In genomic region chr13:73804914-73805313, GRCm38 (mm10) we compare ENCODE assay signal across 22 mouse cellular contexts. TPM values are rescaled to one million over a fixed set of nuclear protein-coding genes. Genes with fewer than 3 reads are reported as not detected.
DNase-seq lines count a peak whose midpoint lies in the region; ATAC-seq and TF ChIP-seq lines count a peak whose summit lies in the region.
"Had no signal": no experiment of that assay in that cellular context is flagged by ENCODE, and none has a peak within 500 bp of the region (broad histone marks: within the 10 kb centered on the region; RNA-seq: fewer than 3 reads in every experiment).

No protein-coding gene starts in this region.

- H3ac ChIP-seq in C2C12 (ENCODE audit: control insufficient read depth, insufficient read length, low read depth) (no peak overlapping the region), myocyte (ENCODE audit: control insufficient read depth, insufficient read length) (no peak overlapping the region)

- intact Hi-C loops in heart, postnatal 25 days (cut with DNase I) = no loop called here
- intact Hi-C loops in heart, adult 2 months (cut with DNase I) = no loop called here

- no peak for DNase-seq in heart, embryonic 10.5 days (ENCODE audit: low spot score)
- no peak for DNase-seq in heart, postnatal 25 days (ENCODE audit: low spot score)
- no peak for DNase-seq in heart, adult 2 months
- DNase-seq in urinary bladder, postnatal 4 days (ENCODE audit: low spot score in 2 of 2) = no peak
- DNase-seq: adrenal gland, postnatal 10 days; B cell, adult 2 months; cerebellum, adult 18-20 months; cerebellum, adult 9-11 months; cerebellum, postnatal 36 days; gastrocnemius, postnatal 25 days; kidney, adult 18-20 months had no signal

- no peaks in the 10 kb centered on the region for H3K9me3 ChIP-seq in heart, embryonic 10.5 days
- no peaks in the 10 kb centered on the region for H3K9me3 ChIP-seq in heart, embryonic 14.5 days (ENCODE audit: control insufficient read depth, low read length)
- H3K9me3 ChIP-seq: embryonic facial prominence, embryonic 13.5 days; forebrain, embryonic 12.5 days; hindbrain, embryonic 10.5 days; intestine, embryonic 15.5 days had no signal

- H3K79me2 ChIP-seq in heart, adult 2 months (replicated peaks; ENCODE audit: control insufficient read depth, insufficient read depth, low read length) = no peaks in the 10 kb centered on the region
- H3K79me2 ChIP-seq in C2C12 (ENCODE audit: control insufficient read depth, insufficient read depth) (no peaks in the 10 kb centered on the region), myocyte (ENCODE audit: control insufficient read depth, insufficient read depth) (no peaks in the 10 kb centered on the region)

- no peak for TF ChIP-seq EP300 in heart, adult 2 months (IDR thresholded peaks at IDR 0.05; ENCODE audit: insufficient read depth, low read depth, low read length)

- H3K79me3 ChIP-seq in C2C12 (ENCODE audit: low read depth) = no peaks in the 10 kb centered on the region

- H3K27me3 ChIP-seq in heart, embryonic 10.5 days (ENCODE audit: insufficient read depth, poor library complexity, severe bottlenecking) = no peaks in the 10 kb centered on the region
- H3K27me3 ChIP-seq in heart, embryonic 14.5 days (ENCODE audit: control insufficient read depth, insufficient read depth, low read length) = no peaks in the 10 kb centered on the region
- no peaks in the 10 kb centered on the region for H3K27me3 ChIP-seq in heart, adult 2 months (ENCODE audit: control insufficient read depth, insufficient read depth, low read length)
- H3K27me3 ChIP-seq in C2C12 (ENCODE audit: control insufficient read depth, insufficient read depth, insufficient read length) = no peaks in the 10 kb centered on the region
- H3K27me3 ChIP-seq in myocyte (ENCODE audit: control insufficient read depth, insufficient read depth, insufficient read length) = no peaks in the 10 kb centered on the region
- H3K27me3 ChIP-seq: embryonic facial prominence, embryonic 13.5 days; forebrain, embryonic 12.5 days; intestine, embryonic 15.5 days had no signal

- no peak overlapping the region for H3K4me2 ChIP-seq in heart, embryonic 14.5 days (ENCODE audit: low read length)
- no peak overlapping the region for H3K4me2 ChIP-seq in myocyte (ENCODE audit: low read depth)
- H3K4me2 ChIP-seq: embryonic facial prominence, embryonic 13.5 days; forebrain, embryonic 12.5 days; hindbrain, embryonic 14.5 days; intestine, embryonic 15.5 days had no signal

- no peak for TF ChIP-seq CTCF in heart, adult 2 months (IDR thresholded peaks at IDR 0.05)
- no peak for TF ChIP-seq CTCF in C2C12 (IDR thresholded peaks at IDR 0.05; ENCODE audit: control insufficient read depth, insufficient read depth, insufficient read length)

- H3K9ac ChIP-seq in heart, embryonic 14.5 days (ENCODE audit: low read length) = no peak overlapping the region
- no peak overlapping the region for H3K9ac ChIP-seq in heart, adult 2 months (ENCODE audit: low read depth, low read length)
- H3K9ac ChIP-seq: embryonic facial prominence, embryonic 13.5 days; forebrain, embryonic 12.5 days; hindbrain, embryonic 14.5 days; intestine, embryonic 15.5 days had no signal

- no peak for TF ChIP-seq POLR2A in heart, adult 2 months (IDR thresholded peaks at IDR 0.05; ENCODE audit: insufficient read depth, low read depth, low read length)
- TF ChIP-seq POLR2A in myocyte (IDR thresholded peaks at IDR 0.05; ENCODE audit: insufficient read length, low read depth) = peak; percentile 24

- H3K27ac ChIP-seq in heart, embryonic 10.5 days = peak overlapping the region; percentile 79; the same call in 1 of the 2 replicates
- peak overlapping the region; percentile 97 to 98 for H3K27ac ChIP-seq in heart, embryonic 14.5 days (replicated peaks in 1 of 2; ENCODE audit: control insufficient read depth in 1 of 2, insufficient read depth in 1 of 2, low read depth in 2 of 2, low read length in 2 of 2)
- no peak overlapping the region; the same call in 1 of the 2 replicates for H3K27ac ChIP-seq in heart, adult 2 months
- H3K27ac ChIP-seq: embryonic facial prominence, embryonic 13.5 days; forebrain, embryonic 12.5 days; hindbrain, embryonic 10.5 days; hindbrain, embryonic 14.5 days had no signal

- ATAC-seq in heart, embryonic 14.5 days (ENCODE audit: insufficient number of reproducible peaks, insufficient read depth, low FRiP score, low read depth) = no peak
- ATAC-seq: forebrain, embryonic 16.5 days; intestine, embryonic 15.5 days had no signal

- H3K4me1 ChIP-seq in heart, embryonic 10.5 days = peaks cover 13% of the 10 kb centered on the region
- peaks cover 13 to 24% of the 10 kb centered on the region in 2 experiments for H3K4me1 ChIP-seq in heart, embryonic 14.5 days (ENCODE audit: control insufficient read depth in 2 of 2, insufficient read depth in 2 of 2, low read length in 2 of 2)
- H3K4me1 ChIP-seq in heart, adult 2 months (ENCODE audit: control insufficient read depth, insufficient read depth, low read length) = peaks cover 11% of the 10 kb centered on the region
- H3K4me1 ChIP-seq: embryonic facial prominence, embryonic 13.5 days; forebrain, embryonic 12.5 days; hindbrain, embryonic 10.5 days; intestine, embryonic 15.5 days had no signal

- peaks cover 97% of the 10 kb centered on the region for H3K36me3 ChIP-seq in heart, embryonic 10.5 days
- H3K36me3 ChIP-seq in heart, embryonic 14.5 days (ENCODE audit: control insufficient read depth, insufficient read depth, low read length) = peaks cover 83% of the 10 kb centered on the region
- peaks cover 5% of the 10 kb centered on the region; the same call in 1 of the 2 replicates for H3K36me3 ChIP-seq in heart, adult 2 months (ENCODE audit: control insufficient read depth, insufficient read depth, low read length)
- H3K36me3 ChIP-seq in C2C12 (ENCODE audit: control insufficient read depth, insufficient read depth) (peaks cover 47% of the 10 kb centered on the region), myocyte (ENCODE audit: control insufficient read depth, insufficient read depth) (no peaks in the 10 kb centered on the region)

- H3K4me3 ChIP-seq in heart, embryonic 10.5 days = no peak overlapping the region
- no peak overlapping the region for H3K4me3 ChIP-seq in heart, embryonic 14.5 days (ENCODE audit: control insufficient read depth in 1 of 2, insufficient read depth in 1 of 2, low read depth in 1 of 2, low read length in 2 of 2)
- H3K4me3 ChIP-seq in heart, adult 2 months = no peak overlapping the region
- H3K4me3 ChIP-seq in C2C12 (ENCODE audit: insufficient read depth, poor library complexity, severe bottlenecking) = no peak overlapping the region
- H3K4me3 ChIP-seq in myocyte = no peak overlapping the region
- H3K4me3 ChIP-seq: embryonic facial prominence, embryonic 13.5 days; forebrain, embryonic 12.5 days; hindbrain, embryonic 10.5 days; intestine, embryonic 15.5 days had no signal

- WGBS in heart, embryonic 10.5 days = 91% methylated on average over 5 of the region's 5 CpGs
- WGBS in heart, embryonic 14.5 days = 90% methylated on average over 5 of the region's 5 CpGs
- WGBS in heart, adult 2 months = 93% methylated on average over 5 of the region's 5 CpGs

TF ChIP-seq in C2C12, 6 proteins besides CTCF, POLR2A, EP300 and RAD21:
- TF ChIP-seq FOSL1 (IDR thresholded peaks at IDR 0.05; ENCODE audit: insufficient read depth, low read length, poor library complexity, severe bottlenecking) (no peak), CEBPB (IDR thresholded peaks at IDR 0.05; ENCODE audit: low read depth) (no peak), MYOG (IDR thresholded peaks at IDR 0.05; ENCODE audit: control insufficient read depth, extremely low read depth, insufficient read length) (no peak), MYOD1 (IDR thresholded peaks at IDR 0.05; ENCODE audit: control insufficient read depth, insufficient read length, low read depth) (peak; percentile 78), USF1 (IDR thresholded peaks at IDR 0.05; ENCODE audit: low read depth) (no peak), MAX (IDR thresholded peaks at IDR 0.05) (no peak)

TF ChIP-seq in myocyte, 11 proteins besides CTCF, POLR2A, EP300 and RAD21:
- TF ChIP-seq TCF12 (IDR thresholded peaks at IDR 0.05; ENCODE audit: insufficient read depth, poor library complexity, severe bottlenecking) (no peak), SRF (IDR thresholded peaks at IDR 0.05; ENCODE audit: control insufficient read depth, insufficient read length, low read depth) (no peak), TCF3 (IDR thresholded peaks at IDR 0.05; ENCODE audit: insufficient read length, low read depth) (no peak), CEBPB (IDR thresholded peaks at IDR 0.05; ENCODE audit: insufficient read depth, poor library complexity, severe bottlenecking) (no peak), USF1 (IDR thresholded peaks at IDR 0.05; ENCODE audit: low read depth) (no peak), MYOD1 (IDR thresholded peaks at IDR 0.05; ENCODE audit: control insufficient read depth in 1 of 3, insufficient read length in 2 of 3, low read depth in 2 of 3) (peak in 2 of 3 experiments; percentile 74 to 96), REST (IDR thresholded peaks at IDR 0.05; ENCODE audit: insufficient read depth, insufficient read length) (no peak), MYOG (IDR thresholded peaks at IDR 0.05; ENCODE audit: control insufficient read depth in 1 of 3, insufficient read depth in 1 of 3, insufficient read length in 2 of 3, low read depth in 2 of 3) (peak in 1 of 3 experiments; percentile 42), MAX (IDR thresholded peaks at IDR 0.05; ENCODE audit: low read depth) (no peak), POLR2AphosphoS2 (IDR thresholded peaks at IDR 0.05; ENCODE audit: insufficient read length, low read depth) (peak; percentile 7), E2F4 (IDR thresholded peaks at IDR 0.05; ENCODE audit: insufficient read depth) (no peak)

RNA-seq across cellular contexts. Expression of gene Nkd2, which starts 42.5 kb away (rescaled TPM):
- polyA plus RNA-seq in heart, embryonic 10.5 days (2016; fragmentation: Nextera tagmentation; extraction: Ambion mirVana) = 4.8 and 6.4 TPM in 2 replicates
- 1 to 10 TPM; 1.2 TPM for total RNA-seq in heart, postnatal 25 days (2021)
- polyA plus RNA-seq in heart, embryonic 14.5 days (2014; fragmentation: Nextera tagmentation; extraction: Ambion mirVana) = 2.4 and 3.3 TPM in 2 replicates
- 1 to 10 TPM; 1.2 to 2.3 TPM for total RNA-seq in heart, adult 2 months (2021)
- polyA plus RNA-seq in heart, adult 2 months (2012; rRNA removed) = 1.9 and 2.3 TPM in 2 replicates
- polyA plus RNA-seq in C2C12 (2012; fragmentation: generic; extraction: Trizol) = 0.04 TPM
- polyA plus RNA-seq in myocyte (2012; fragmentation: generic; extraction: Trizol) = 0.05 TPM
- total RNA-seq: granulocyte monocyte progenitor cell, adult 5-6 weeks; MEL had no signal
